ENCODE assay signal across 18 mouse cellular contexts in the genomic region with DNA sequence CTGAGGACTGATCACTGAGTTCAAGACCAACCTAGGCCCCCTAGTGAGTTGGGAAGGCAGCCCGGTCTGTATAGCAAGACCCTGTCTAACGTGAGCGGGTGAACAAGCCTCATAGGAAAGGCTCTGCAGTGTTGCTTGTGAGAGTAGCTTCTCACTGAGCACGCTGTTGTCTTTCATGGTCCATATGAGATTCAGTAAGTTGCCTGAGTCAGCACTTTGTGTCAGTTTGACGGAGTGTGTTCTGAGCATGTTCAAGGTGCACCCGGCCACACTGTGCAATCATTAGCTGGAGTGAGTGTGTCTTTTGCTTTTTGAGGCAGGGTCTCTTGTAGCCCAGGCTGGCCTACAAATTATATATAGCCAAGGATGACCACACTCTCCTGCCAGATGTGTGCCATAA. TPM values are rescaled to one million over a fixed set of nuclear protein-coding genes. Genes with fewer than 3 reads are reported as not detected.
"Had no signal": no experiment of that assay in that cellular context is flagged by ENCODE, and none has a peak within 500 bp of the region (broad histone marks: within the 10 kb centered on the region; RNA-seq: fewer than 3 reads in every experiment).

No protein-coding gene starts in this region.

- H3K27me3 ChIP-seq: neural tube, embryonic 12.5 days; neural tube, embryonic 13.5 days; neural tube, embryonic 15.5 days; stomach, embryonic 15.5 days had no signal

- H3K4me1 ChIP-seq: neural tube, embryonic 12.5 days; stomach, embryonic 15.5 days had no signal

- H3K27ac ChIP-seq: neural tube, embryonic 12.5 days; neural tube, embryonic 13.5 days; neural tube, embryonic 15.5 days; stomach, embryonic 15.5 days; stomach, postnatal 0 days had no signal

- H3K4me3 ChIP-seq: neural tube, embryonic 12.5 days; neural tube, embryonic 13.5 days; neural tube, embryonic 15.5 days; stomach, embryonic 15.5 days had no signal

- DNase-seq: retina, postnatal 1 day; right cerebral cortex, adult 18-20 months; right cerebral cortex, postnatal 14 days; right cerebral cortex, postnatal 25 days; right cerebral cortex, postnatal 4 days; spleen, adult 18-20 months; thymus, adult 18-20 months; thymus, adult 2 months; thymus, postnatal 14 days; thymus, postnatal 25 days; thymus, postnatal 36 days; thymus, postnatal 4 days had no signal

- H3K9me3 ChIP-seq: neural tube, embryonic 12.5 days; neural tube, embryonic 13.5 days; neural tube, embryonic 15.5 days; stomach, embryonic 15.5 days had no signal

- H3K4me2 ChIP-seq: neural tube, embryonic 12.5 days; neural tube, embryonic 13.5 days; neural tube, embryonic 15.5 days; stomach, embryonic 15.5 days had no signal

- H3K9ac ChIP-seq: neural tube, embryonic 12.5 days; neural tube, embryonic 13.5 days; neural tube, embryonic 15.5 days; stomach, embryonic 15.5 days had no signal

RNA-seq across cellular contexts. Expression of a gene that starts 28.3 kb away (rescaled TPM):
- total RNA-seq: neutrophil, adult 5-6 weeks had no signal
